Mouse (Mus musculus) heart, embryonic 14.5 days (tissue): Measurements from ENCODE around the gene Ilkap. TPM values are rescaled to one million over a fixed set of nuclear protein-coding genes. Genes with fewer than 3 reads are reported as not detected.

ENCODE experiments used
- ATAC-seq: fragments of 200-750 bp; cut with Nextera tagmentation; 2 replicates; pipeline ENCODE4 v1.8.0; 2017; ENCODE audit warnings: low read depth, moderate TSS enrichment; ENCODE audit not compliant: insufficient number of reproducible peaks, insufficient read depth, low FRiP score
- H3K27ac ChIP-seq, 2 experiments: fragments of 200-500 bp in 1 of 2; fragments of 300-500 bp in 1 of 2; sonication (generic) in 1 of 2; replicated peaks in 1 of 2; 2 replicates each; pipeline ENCODE4 v1.5.1; 2012 to 2014; ENCODE audit warnings: low read depth in 2 of 2, low read length in 2 of 2, control low read depth in 1 of 2, mild to moderate bottlenecking in 1 of 2, mixed read lengths in 1 of 2; ENCODE audit not compliant: control insufficient read depth in 1 of 2, insufficient read depth in 1 of 2
- H3K27me3 ChIP-seq: fragments of 300-500 bp; sonication (generic); 2 replicates; pipeline ENCODE4 v1.6.1; 2014; ENCODE audit warnings: mild to moderate bottlenecking, low read length, control low read depth; ENCODE audit not compliant: control insufficient read depth, insufficient read depth
- H3K36me3 ChIP-seq: fragments of 300-500 bp; sonication (generic); 2 replicates; pipeline ENCODE4 v1.6.1; 2014; ENCODE audit warnings: mild to moderate bottlenecking, control low read depth, low read length, mixed read lengths; ENCODE audit not compliant: control insufficient read depth, insufficient read depth
- H3K4me1 ChIP-seq, 2 experiments: fragments of 200-500 bp in 1 of 2; fragments of 300-500 bp in 1 of 2; sonication (generic) in 1 of 2; 2 replicates each; pipeline ENCODE4 v1.6.1; 2012 to 2014; ENCODE audit warnings: low read length in 2 of 2, control low read depth in 1 of 2, mixed read lengths in 1 of 2; ENCODE audit not compliant: control insufficient read depth in 2 of 2, insufficient read depth in 2 of 2
- H3K4me2 ChIP-seq: fragments of 300-500 bp; sonication (generic); 2 replicates; pipeline ENCODE4 v1.6.1; 2014; ENCODE audit warnings: mild to moderate bottlenecking, low read length
- H3K4me3 ChIP-seq, 2 experiments: fragments of 200-500 bp in 1 of 2; fragments of 300-500 bp in 1 of 2; sonication (generic) in 1 of 2; 2 replicates each; pipeline ENCODE4 v1.5.1; 2012 to 2014; ENCODE audit warnings: low read length in 2 of 2, mild to moderate bottlenecking in 2 of 2, control low read depth in 1 of 2, low read depth in 1 of 2, moderate library complexity in 1 of 2; ENCODE audit not compliant: control insufficient read depth in 1 of 2, insufficient read depth in 1 of 2
- H3K9ac ChIP-seq: fragments of 300-500 bp; sonication (generic); 2 replicates; pipeline ENCODE4 v1.6.1; 2014; ENCODE audit warnings: mild to moderate bottlenecking, low read length
- H3K9me3 ChIP-seq: fragments of 300-500 bp; sonication (generic); 2 replicates; pipeline ENCODE4 v1.6.1; 2016; ENCODE audit warnings: low read length, control low read depth; ENCODE audit not compliant: control insufficient read depth
- WGBS: fragments of 180-500 bp; shearing (Covaris S2); extraction: QIAGEN DNeasy Blood & Tissue Kit; methylation state at CpG from one replicate; pipeline ENCODE4 v1.1.7; 2014; 5-methylcytosine and 5-hydroxymethylcytosine counted together
- polyA plus RNA-seq: library from polyadenylated mRNA; unstranded; fragments of >200 nt; fragmentation: Nextera tagmentation; extraction: Ambion mirVana; gene quantifications from 2 replicates; pipeline ENCODE4 v1.2.1, GENCODE M21; 2014

Gene Ilkap
- polyA plus RNA-seq, 1 experiment from 2014 or later, result 108 TPM

GRCm38 (mm10) chr1:91439776-91440175, 41.2 kb upstream of the Ilkap start:
- no peak overlapping the region for H3K4me2 ChIP-seq
- ATAC-seq, result no peak
- no peaks in the 10 kb centered on the region for H3K9me3 ChIP-seq
- no peak overlapping the region for H3K4me3 ChIP-seq
- peaks cover 74% of the 10 kb centered on the region for H3K36me3 ChIP-seq
- H3K27ac ChIP-seq, result no peak overlapping the region
- no peak overlapping the region for H3K9ac ChIP-seq
- WGBS, result 87% methylated on average over 8 of the region's 8 CpGs
- H3K27me3 ChIP-seq, result no peaks in the 10 kb centered on the region
- peaks cover 20 to 24% of the 10 kb centered on the region in 2 experiments for H3K4me1 ChIP-seq

- Histone ChIP-seq H3K4me3 (no peak overlapping the region), H3K36me3 (peaks cover 77% of the 10 kb centered on the region), H3K27ac (no peak overlapping the region), H3K4me1 (peaks cover 20 to 25% of the 10 kb centered on the region in 2 experiments), H3K27me3 (no peaks in the 10 kb centered on the region), H3K9ac (no peak overlapping the region), H3K9me3 (no peaks in the 10 kb centered on the region), H3K4me2 (no peak overlapping the region)
- WGBS, result 91% methylated on average over 7 of the region's 7 CpGs
- ATAC-seq, result no peak
These were observed 39.0 kb upstream of the Ilkap start for GRCm38 (mm10) chr1:91437573-91437972.

- no peak overlapping the region for H3K4me2 ChIP-seq
- no peaks in the 10 kb centered on the region for H3K27me3 ChIP-seq
- H3K4me3 ChIP-seq, result no peak overlapping the region
- 81% methylated on average over 3 of the region's 3 CpGs for WGBS
- no peaks in the 10 kb centered on the region for H3K9me3 ChIP-seq
- H3K9ac ChIP-seq, result no peak overlapping the region
- no peak for ATAC-seq
- H3K4me1 ChIP-seq, result peaks cover 20 to 25% of the 10 kb centered on the region in 2 experiments
- H3K27ac ChIP-seq, result peak overlapping the region in 1 of 2 experiments; percentile 91; a peak in 3 of 4 replicates
- H3K36me3 ChIP-seq, result peaks cover 76% of the 10 kb centered on the region
These were observed 38.4 kb upstream of the Ilkap start for GRCm38 (mm10) chr1:91437083-91437400.

GRCm38 (mm10) chr1:91436380-91437082, 37.9 kb upstream of the Ilkap start:
- 51% methylated on average over 6 of the region's 6 CpGs for WGBS
- H3K9ac ChIP-seq, result peak overlapping the region; percentile 44; the same call in 1 of the 2 replicates
- H3K27me3 ChIP-seq, result no peaks in the 10 kb centered on the region
- no peak overlapping the region for H3K4me3 ChIP-seq
- H3K27ac ChIP-seq, result peak overlapping the region; percentile 78 to 91
- peaks cover 76% of the 10 kb centered on the region for H3K36me3 ChIP-seq
- peak overlapping the region; percentile 18; the same call in 1 of the 2 replicates for H3K4me2 ChIP-seq
- peaks cover 20 to 25% of the 10 kb centered on the region in 2 experiments for H3K4me1 ChIP-seq
- H3K9me3 ChIP-seq, result no peaks in the 10 kb centered on the region
- ATAC-seq, result peak; percentile 81

GRCm38 (mm10) chr1:91435606-91436130, 37.1 kb upstream of the Ilkap start:
- Histone ChIP-seq H3K9me3 (no peaks in the 10 kb centered on the region), H3K9ac (peak overlapping the region; percentile 44), H3K27ac (peak overlapping the region; percentile 78 to 91), H3K36me3 (peaks cover 67% of the 10 kb centered on the region), H3K4me3 (no peak overlapping the region), H3K4me2 (peak overlapping the region; percentile 18; the same call in 1 of the 2 replicates), H3K27me3 (no peaks in the 10 kb centered on the region), H3K4me1 (peaks cover 20 to 25% of the 10 kb centered on the region in 2 experiments)
- peak; percentile 11; the same call in 1 of the 2 replicates for ATAC-seq
- 79% methylated on average over 13 of the region's 13 CpGs for WGBS

GRCm38 (mm10) chr1:91434905-91435304, 36.3 kb upstream of the Ilkap start:
- Histone ChIP-seq H3K9me3 (no peaks in the 10 kb centered on the region), H3K4me3 (no peak overlapping the region), H3K9ac (no peak overlapping the region), H3K4me2 (no peak overlapping the region), H3K4me1 (peaks cover 20 to 25% of the 10 kb centered on the region in 2 experiments), H3K27me3 (no peaks in the 10 kb centered on the region), H3K36me3 (peaks cover 60% of the 10 kb centered on the region), H3K27ac (no peak overlapping the region)
- no peak for ATAC-seq
- 92% methylated on average over 8 of the region's 8 CpGs for WGBS

GRCm38 (mm10) chr1:91430761-91431160, 32.1 kb upstream of the Ilkap start:
- Histone ChIP-seq H3K4me2 (no peak overlapping the region), H3K9ac (no peak overlapping the region), H3K9me3 (no peaks in the 10 kb centered on the region), H3K4me1 (peaks cover 7 to 11% of the 10 kb centered on the region in 2 experiments), H3K36me3 (peaks cover 64% of the 10 kb centered on the region), H3K27ac (no peak overlapping the region), H3K27me3 (no peaks in the 10 kb centered on the region), H3K4me3 (no peak overlapping the region)
- ATAC-seq, result no peak
- 78% methylated on average over 7 of the region's 7 CpGs for WGBS
